Mouse (Mus musculus): ENCODE measurements around the gene Adora2a.

DNA sequence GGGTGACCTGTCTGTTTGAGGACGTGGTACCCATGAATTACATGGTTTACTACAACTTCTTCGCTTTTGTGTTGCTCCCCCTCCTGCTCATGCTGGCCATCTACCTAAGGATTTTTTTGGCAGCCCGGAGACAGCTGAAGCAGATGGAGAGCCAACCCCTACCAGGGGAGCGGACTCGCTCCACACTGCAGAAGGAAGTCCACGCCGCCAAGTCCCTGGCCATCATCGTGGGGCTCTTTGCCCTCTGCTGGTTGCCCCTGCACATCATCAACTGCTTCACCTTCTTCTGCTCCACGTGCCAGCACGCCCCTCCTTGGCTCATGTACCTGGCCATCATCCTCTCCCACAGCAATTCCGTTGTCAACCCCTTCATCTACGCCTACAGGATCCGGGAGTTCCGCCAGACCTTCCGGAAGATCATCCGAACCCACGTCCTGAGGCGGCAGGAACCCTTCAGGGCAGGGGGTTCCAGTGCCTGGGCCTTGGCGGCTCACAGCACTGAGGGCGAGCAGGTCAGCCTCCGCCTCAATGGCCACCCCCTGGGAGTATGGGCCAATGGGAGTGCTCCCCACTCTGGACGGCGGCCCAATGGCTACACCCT is 16.6 kb downstream of the Adora2a start:
- TF ChIP-seq POLR2A (IDR thresholded peaks at IDR 0.05; ENCODE audit: borderline replicate concordance, control insufficient read depth, low read depth, low read length) (no peak), CTCF (IDR thresholded peaks at IDR 0.05; ENCODE audit: control insufficient read depth, insufficient read depth, low read length) (no peak)

Data from bone marrow, adult 2 months (tissue).